Mouse (Mus musculus): ENCODE data around the gene Vkorc1. TPM values are rescaled to one million over a fixed set of nuclear protein-coding genes. Genes with fewer than 3 reads are reported as not detected.
A peak's percentile ranks its signal among the peaks of the same experiment; 100 is the strongest.
"Not testable (repeated sequence)": the region's sequence is repeated elsewhere in the genome, so short reads cannot be mapped to it uniquely, and the experiment has no call there.

The Vkorc1 gene
- total RNA-seq (2015; ENCODE audit: low replicate concordance), result 24.3 and 33.5 TPM in 2 replicates
- 2.1 and 5.9 TPM in 2 replicates for total RNA-seq (2017; ENCODE audit: low replicate concordance)

- peak; percentile 96 for ATAC-seq (replicated peaks; ENCODE audit: low FRiP score, poor library complexity, severe bottlenecking)
These were observed at the start of gene Vkorc1, which contains the start of gene Gm21974 for GRCm38 (mm10) chr7:127895442-127895841. TSS of gene Vkorc1 (minus strand) at chr7:127895617. TSS of gene Gm21974 (minus strand) at chr7:127895454.

- ATAC-seq (replicated peaks; ENCODE audit: low FRiP score, poor library complexity, severe bottlenecking), result no peak
These were observed 49.2 kb upstream of the Vkorc1 start for GRCm38 (mm10) chr7:127944614-127945013.

- not testable (repeated sequence) for ATAC-seq (replicated peaks; ENCODE audit: low FRiP score, poor library complexity, severe bottlenecking)
These were observed 46.7 kb upstream of the Vkorc1 start for GRCm38 (mm10) chr7:127942097-127942496.

GRCm38 (mm10) chr7:127936216-127936884, 40.9 kb upstream of the Vkorc1 start:
- no peak for ATAC-seq (replicated peaks; ENCODE audit: low FRiP score, poor library complexity, severe bottlenecking)

- 0 out of 2 replicates have a peak, but pooled peaks have one; percentile 4 for ATAC-seq (replicated peaks; ENCODE audit: low FRiP score, poor library complexity, severe bottlenecking)
These were observed 40.3 kb upstream of the Vkorc1 start for GRCm38 (mm10) chr7:127935748-127936159.

GRCm38 (mm10) chr7:127935028-127935722, 39.8 kb upstream of the Vkorc1 start:
- ATAC-seq (replicated peaks; ENCODE audit: low FRiP score, poor library complexity, severe bottlenecking), result peak; percentile 98

- ATAC-seq (replicated peaks; ENCODE audit: low FRiP score, poor library complexity, severe bottlenecking), result no peak
These were observed 38.7 kb upstream of the Vkorc1 start for GRCm38 (mm10) chr7:127934075-127934474.

GRCm38 (mm10) chr7:127932273-127933031, 37.0 kb upstream of the Vkorc1 start:
- ATAC-seq (replicated peaks; ENCODE audit: low FRiP score, poor library complexity, severe bottlenecking), result no peak

GRCm38 (mm10) chr7:127931351-127932135, 36.1 kb upstream of the Vkorc1 start:
- ATAC-seq (replicated peaks; ENCODE audit: low FRiP score, poor library complexity, severe bottlenecking), result no peak

GRCm38 (mm10) chr7:127930636-127931035, 35.2 kb upstream of the Vkorc1 start:
- ATAC-seq (replicated peaks; ENCODE audit: low FRiP score, poor library complexity, severe bottlenecking), result no peak

- no peak for ATAC-seq (replicated peaks; ENCODE audit: low FRiP score, poor library complexity, severe bottlenecking)
These were observed 34.5 kb upstream of the Vkorc1 start, which contains the start of gene Prss8 for GRCm38 (mm10) chr7:127929923-127930322. TSS of gene Prss8 (minus strand) at chr7:127930104.

GRCm38 (mm10) chr7:127928596-127928995, 33.2 kb upstream of the Vkorc1 start:
- ATAC-seq (replicated peaks; ENCODE audit: low FRiP score, poor library complexity, severe bottlenecking), result no peak

- ATAC-seq (replicated peaks; ENCODE audit: low FRiP score, poor library complexity, severe bottlenecking), result no peak
These were observed 32.3 kb upstream of the Vkorc1 start for GRCm38 (mm10) chr7:127927726-127928125.

GRCm38 (mm10) chr7:127926846-127927245, 31.4 kb upstream of the Vkorc1 start:
- no peak for ATAC-seq (replicated peaks; ENCODE audit: low FRiP score, poor library complexity, severe bottlenecking)

- ATAC-seq (replicated peaks; ENCODE audit: low FRiP score, poor library complexity, severe bottlenecking), result no peak
These were observed 30.6 kb upstream of the Vkorc1 start for GRCm38 (mm10) chr7:127926066-127926465.

- no peak for ATAC-seq (replicated peaks; ENCODE audit: low FRiP score, poor library complexity, severe bottlenecking)
These were observed 29.8 kb upstream of the Vkorc1 start for GRCm38 (mm10) chr7:127925252-127925651.

- ATAC-seq (replicated peaks; ENCODE audit: low FRiP score, poor library complexity, severe bottlenecking), result no peak
These were observed 28.3 kb upstream of the Vkorc1 start for GRCm38 (mm10) chr7:127923714-127924113.

GRCm38 (mm10) chr7:127922451-127923275, 27.2 kb upstream of the Vkorc1 start:
- ATAC-seq (replicated peaks; ENCODE audit: low FRiP score, poor library complexity, severe bottlenecking), result no peak

GRCm38 (mm10) chr7:127921516-127921915, 26.1 kb upstream of the Vkorc1 start:
- no peak for ATAC-seq (replicated peaks; ENCODE audit: low FRiP score, poor library complexity, severe bottlenecking)

Measured in erythroid progenitor cell, adult 5-6 weeks (primary cell).